14 mouse cellular contexts compared by ENCODE assay signal in the genomic region with DNA sequence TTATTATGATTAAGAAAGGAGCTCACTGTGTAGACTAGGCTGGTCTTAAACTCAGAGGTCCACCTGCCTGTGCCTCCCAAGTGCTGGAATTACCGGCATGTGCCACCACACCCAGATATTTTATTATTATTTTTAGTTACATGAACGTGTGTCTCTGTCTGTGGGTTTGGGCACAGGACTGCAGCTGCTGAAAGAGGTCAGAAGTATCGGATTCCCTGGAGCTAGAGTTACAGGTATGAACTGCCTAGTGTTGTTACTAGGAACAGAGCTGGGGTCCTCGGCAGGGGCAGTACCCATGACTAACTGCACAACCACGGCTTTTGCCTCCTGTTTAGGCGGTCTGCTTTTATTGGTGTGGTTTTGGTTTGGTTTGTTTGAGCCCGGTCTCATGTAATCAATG. TPM values are rescaled to one million over a fixed set of nuclear protein-coding genes. Genes with fewer than 3 reads are reported as not detected.
DNase-seq lines count a peak whose midpoint lies in the region; ATAC-seq and TF ChIP-seq lines count a peak whose summit lies in the region.
"Had no signal": no experiment of that assay in that cellular context is flagged by ENCODE, and none has a peak within 500 bp of the region (broad histone marks: within the 10 kb centered on the region; RNA-seq: fewer than 3 reads in every experiment).

No protein-coding gene starts in this region.

- no peak overlapping the region for H3K4me3 ChIP-seq in forebrain, embryonic 10.5 days
- H3K4me3 ChIP-seq in forebrain, postnatal 0 days (ENCODE audit: low read depth, low read length), result no peak overlapping the region
- no peak overlapping the region for H3K4me3 ChIP-seq in hindbrain, embryonic 10.5 days
- no peak overlapping the region for H3K4me3 ChIP-seq in hindbrain, postnatal 0 days (ENCODE audit: low read length)
- no peak overlapping the region for H3K4me3 ChIP-seq in midbrain, embryonic 10.5 days
- no peak overlapping the region for H3K4me3 ChIP-seq in midbrain, embryonic 14.5 days (replicated peaks; ENCODE audit: low read depth, low read length)
- H3K4me3 ChIP-seq in neural tube, embryonic 15.5 days (replicated peaks), result no peak overlapping the region
- H3K4me3 ChIP-seq: liver, embryonic 15.5 days had no signal

- H3K36me3 ChIP-seq in forebrain, embryonic 10.5 days (replicated peaks), result 0 out of 2 replicates have a peak, but pooled peaks cover 8% of the 10 kb centered on the region
- H3K36me3 ChIP-seq in forebrain, postnatal 0 days (ENCODE audit: insufficient read depth), result no peaks in the 10 kb centered on the region
- H3K36me3 ChIP-seq in hindbrain, embryonic 10.5 days, result no peaks in the 10 kb centered on the region
- H3K36me3 ChIP-seq in hindbrain, postnatal 0 days (ENCODE audit: insufficient read depth, low read length), result no peaks in the 10 kb centered on the region
- H3K36me3 ChIP-seq in midbrain, embryonic 10.5 days, result peaks cover 7% of the 10 kb centered on the region
- no peaks in the 10 kb centered on the region for H3K36me3 ChIP-seq in midbrain, embryonic 14.5 days (ENCODE audit: control insufficient read depth, insufficient read depth, low read length)
- no peaks in the 10 kb centered on the region for H3K36me3 ChIP-seq in neural tube, embryonic 15.5 days
- H3K36me3 ChIP-seq: liver, embryonic 15.5 days had no signal

- WGBS in forebrain, embryonic 10.5 days, result 45% methylated on average over 7 of the region's 7 CpGs
- WGBS in forebrain, postnatal 0 days, result 51% methylated on average over 7 of the region's 7 CpGs
- WGBS in hindbrain, embryonic 10.5 days, result 33% methylated on average over 7 of the region's 7 CpGs
- WGBS in hindbrain, postnatal 0 days, result 39% methylated on average over 7 of the region's 7 CpGs
- 51% methylated on average over 7 of the region's 7 CpGs for WGBS in midbrain, embryonic 10.5 days
- WGBS in midbrain, embryonic 14.5 days, result 31% methylated on average over 7 of the region's 7 CpGs
- 16% methylated on average over 7 of the region's 7 CpGs for WGBS in neural tube, embryonic 15.5 days

- no peaks in the 10 kb centered on the region for H3K9me3 ChIP-seq in forebrain, embryonic 10.5 days
- no peaks in the 10 kb centered on the region for H3K9me3 ChIP-seq in forebrain, postnatal 0 days (ENCODE audit: low read length)
- no peaks in the 10 kb centered on the region for H3K9me3 ChIP-seq in hindbrain, embryonic 10.5 days
- H3K9me3 ChIP-seq in hindbrain, postnatal 0 days (ENCODE audit: low read length), result no peaks in the 10 kb centered on the region
- H3K9me3 ChIP-seq in midbrain, embryonic 10.5 days (replicated peaks), result no peaks in the 10 kb centered on the region
- H3K9me3 ChIP-seq in midbrain, embryonic 14.5 days (ENCODE audit: control insufficient read depth, low read length), result no peaks in the 10 kb centered on the region
- no peaks in the 10 kb centered on the region for H3K9me3 ChIP-seq in neural tube, embryonic 15.5 days (replicated peaks)
- H3K9me3 ChIP-seq: G1E; liver, embryonic 15.5 days had no signal

- no peak overlapping the region for H3K9ac ChIP-seq in forebrain, postnatal 0 days
- no peak overlapping the region for H3K9ac ChIP-seq in hindbrain, postnatal 0 days (replicated peaks; ENCODE audit: low read length)
- H3K9ac ChIP-seq in midbrain, embryonic 14.5 days (replicated peaks; ENCODE audit: low read length), result no peak overlapping the region
- H3K9ac ChIP-seq in neural tube, embryonic 15.5 days (replicated peaks), result no peak overlapping the region
- H3K9ac ChIP-seq: liver, embryonic 15.5 days had no signal

- H3K4me1 ChIP-seq in forebrain, embryonic 10.5 days, result peaks cover 20% of the 10 kb centered on the region
- H3K4me1 ChIP-seq in forebrain, postnatal 0 days (ENCODE audit: insufficient read depth), result no peaks in the 10 kb centered on the region
- H3K4me1 ChIP-seq in hindbrain, embryonic 10.5 days (replicated peaks), result peaks cover 38% of the 10 kb centered on the region
- H3K4me1 ChIP-seq in hindbrain, postnatal 0 days (ENCODE audit: insufficient read depth, low read length), result no peaks in the 10 kb centered on the region
- H3K4me1 ChIP-seq in midbrain, embryonic 10.5 days, result peaks cover 23% of the 10 kb centered on the region
- peaks cover 10% of the 10 kb centered on the region for H3K4me1 ChIP-seq in midbrain, embryonic 14.5 days (ENCODE audit: control insufficient read depth, insufficient read depth, low read length)
- H3K4me1 ChIP-seq in neural tube, embryonic 15.5 days, result peaks cover 35% of the 10 kb centered on the region

- H3K4me2 ChIP-seq in forebrain, postnatal 0 days (ENCODE audit: low read depth), result no peak overlapping the region
- H3K4me2 ChIP-seq in hindbrain, postnatal 0 days (ENCODE audit: low read depth, low read length), result no peak overlapping the region
- H3K4me2 ChIP-seq in midbrain, embryonic 14.5 days (ENCODE audit: low read length), result no peak overlapping the region
- H3K4me2 ChIP-seq in neural tube, embryonic 15.5 days, result 0 out of 2 replicates have a peak overlapping the region, but pooled peaks have one; percentile 7
- H3K4me2 ChIP-seq: liver, embryonic 15.5 days had no signal

- no peaks in the 10 kb centered on the region for H3K27me3 ChIP-seq in forebrain, embryonic 10.5 days (ENCODE audit: poor library complexity, severe bottlenecking)
- H3K27me3 ChIP-seq in forebrain, postnatal 0 days (ENCODE audit: insufficient read depth, low read length), result no peaks in the 10 kb centered on the region
- no peaks in the 10 kb centered on the region for H3K27me3 ChIP-seq in hindbrain, embryonic 10.5 days (ENCODE audit: insufficient read depth, poor library complexity, severe bottlenecking)
- H3K27me3 ChIP-seq in hindbrain, postnatal 0 days (ENCODE audit: insufficient read depth, low read length), result no peaks in the 10 kb centered on the region
- H3K27me3 ChIP-seq in midbrain, embryonic 10.5 days (ENCODE audit: low read depth, poor library complexity, severe bottlenecking), result no peaks in the 10 kb centered on the region
- H3K27me3 ChIP-seq in midbrain, embryonic 14.5 days (ENCODE audit: control insufficient read depth, insufficient read depth, low read length), result no peaks in the 10 kb centered on the region
- no peaks in the 10 kb centered on the region for H3K27me3 ChIP-seq in neural tube, embryonic 15.5 days (replicated peaks)
- H3K27me3 ChIP-seq: liver, embryonic 15.5 days had no signal

- H3K27ac ChIP-seq in forebrain, embryonic 10.5 days, result peak overlapping the region; percentile 65; the same call in 1 of the 2 replicates
- H3K27ac ChIP-seq in forebrain, postnatal 0 days (ENCODE audit: low read depth, low read length), result no peak overlapping the region
- peak overlapping the region; percentile 36; the same call in 1 of the 2 replicates for H3K27ac ChIP-seq in hindbrain, embryonic 10.5 days
- H3K27ac ChIP-seq in hindbrain, postnatal 0 days, result no peak overlapping the region
- peak overlapping the region; percentile 69; the same call in 1 of the 2 replicates for H3K27ac ChIP-seq in midbrain, embryonic 10.5 days (replicated peaks)
- H3K27ac ChIP-seq in midbrain, embryonic 14.5 days (replicated peaks; ENCODE audit: low read depth, low read length), result no peak overlapping the region
- no peak overlapping the region for H3K27ac ChIP-seq in neural tube, embryonic 15.5 days (replicated peaks)
- H3K27ac ChIP-seq: liver, embryonic 15.5 days had no signal

- no peak for ATAC-seq in forebrain, postnatal 0 days
- ATAC-seq in hindbrain, postnatal 0 days, result no peak
- ATAC-seq in midbrain, embryonic 14.5 days (ENCODE audit: low FRiP score, low TSS enrichment), result no peak
- no peak for ATAC-seq in neural tube, embryonic 15.5 days (ENCODE audit: low FRiP score)

- TF ChIP-seq CTCF in forebrain, postnatal 0 days (IDR thresholded peaks at IDR 0.05; ENCODE audit: low read depth), result no peak
- no peak for TF ChIP-seq CTCF in hindbrain, postnatal 0 days (IDR thresholded peaks at IDR 0.05; ENCODE audit: low read depth)

- DNase-seq in forebrain, embryonic 10.5 days (ENCODE audit: extremely low spot score, low spot score), result no peak
- no peak for DNase-seq in forebrain, postnatal 0 days
- DNase-seq in hindbrain, embryonic 10.5 days (ENCODE audit: low spot score), result no peak
- no peak for DNase-seq in hindbrain, postnatal 0 days (ENCODE audit: low spot score)
- no peak for DNase-seq in midbrain, embryonic 10.5 days (ENCODE audit: low spot score)
- DNase-seq in midbrain, embryonic 14.5 days, result no peak
- DNase-seq in lung, postnatal 36 days, result no peak
- DNase-seq: cerebellum, adult 11-12 months; kidney, postnatal 36 days had no signal

RNA-seq across cellular contexts. Expression of gene Srsf3, which starts 23.8 kb away (rescaled TPM):
- polyA plus RNA-seq in forebrain, embryonic 10.5 days (2016; fragmentation: Nextera tagmentation; extraction: Ambion mirVana), result 884 TPM in 2 replicates
- 263 and 287 TPM in 2 replicates for total RNA-seq in forebrain, postnatal 0 days (2014; rRNA removed)
- 367 and 416 TPM in 2 replicates for polyA plus RNA-seq in forebrain, postnatal 0 days (2015; fragmentation: Nextera tagmentation; extraction: Ambion mirVana)
- 723 and 795 TPM in 2 replicates for polyA plus RNA-seq in hindbrain, embryonic 10.5 days (2016; fragmentation: Nextera tagmentation; extraction: Ambion mirVana)
- total RNA-seq in hindbrain, postnatal 0 days (2014; rRNA removed), result 139 and 147 TPM in 2 replicates
- 298 and 315 TPM in 2 replicates for polyA plus RNA-seq in hindbrain, postnatal 0 days (2015; fragmentation: Nextera tagmentation; extraction: Ambion mirVana)
- 789 and 839 TPM in 2 replicates for polyA plus RNA-seq in midbrain, embryonic 10.5 days (2016; fragmentation: Nextera tagmentation; extraction: Ambion mirVana)
- 486 and 559 TPM in 2 replicates for polyA plus RNA-seq in midbrain, embryonic 14.5 days (2014; fragmentation: Nextera tagmentation; extraction: Ambion mirVana)
- polyA plus RNA-seq in neural tube, embryonic 15.5 days (2015; fragmentation: Nextera tagmentation; extraction: Ambion mirVana), result 403 and 429 TPM in 2 replicates

RNA-seq across cellular contexts. Expression of gene Cdkn1a, which starts 34.6 kb away (rescaled TPM):
- 14.0 and 16.8 TPM in 2 replicates for polyA plus RNA-seq in forebrain, embryonic 10.5 days (2016; fragmentation: Nextera tagmentation; extraction: Ambion mirVana)
- total RNA-seq in forebrain, postnatal 0 days (2014; rRNA removed), result 15.3 and 20.0 TPM in 2 replicates
- 94.3 and 121 TPM in 2 replicates for polyA plus RNA-seq in forebrain, postnatal 0 days (2015; fragmentation: Nextera tagmentation; extraction: Ambion mirVana)
- polyA plus RNA-seq in hindbrain, embryonic 10.5 days (2016; fragmentation: Nextera tagmentation; extraction: Ambion mirVana), result 29.9 and 36.0 TPM in 2 replicates
- total RNA-seq in hindbrain, postnatal 0 days (2014; rRNA removed), result 48.9 and 50.0 TPM in 2 replicates
- polyA plus RNA-seq in hindbrain, postnatal 0 days (2015; fragmentation: Nextera tagmentation; extraction: Ambion mirVana), result 242 and 257 TPM in 2 replicates
- polyA plus RNA-seq in midbrain, embryonic 10.5 days (2016; fragmentation: Nextera tagmentation; extraction: Ambion mirVana), result 19.1 and 24.8 TPM in 2 replicates
- polyA plus RNA-seq in midbrain, embryonic 14.5 days (2014; fragmentation: Nextera tagmentation; extraction: Ambion mirVana), result 80.8 and 109 TPM in 2 replicates
- polyA plus RNA-seq in neural tube, embryonic 15.5 days (2015; fragmentation: Nextera tagmentation; extraction: Ambion mirVana), result 99.0 and 99.7 TPM in 2 replicates

RNA-seq across cellular contexts. Expression of gene Stk38, which starts 48.4 kb away (rescaled TPM):
- 117 and 119 TPM in 2 replicates for polyA plus RNA-seq in forebrain, embryonic 10.5 days (2016; fragmentation: Nextera tagmentation; extraction: Ambion mirVana)
- total RNA-seq in forebrain, postnatal 0 days (2014; rRNA removed), result 49.0 and 58.8 TPM in 2 replicates
- polyA plus RNA-seq in forebrain, postnatal 0 days (2015; fragmentation: Nextera tagmentation; extraction: Ambion mirVana), result 32.8 and 43.7 TPM in 2 replicates
- polyA plus RNA-seq in hindbrain, embryonic 10.5 days (2016; fragmentation: Nextera tagmentation; extraction: Ambion mirVana), result 131 and 133 TPM in 2 replicates
- total RNA-seq in hindbrain, postnatal 0 days (2014; rRNA removed), result 56.2 and 58.7 TPM in 2 replicates
- polyA plus RNA-seq in hindbrain, postnatal 0 days (2015; fragmentation: Nextera tagmentation; extraction: Ambion mirVana), result 52.7 and 60.8 TPM in 2 replicates
- polyA plus RNA-seq in midbrain, embryonic 10.5 days (2016; fragmentation: Nextera tagmentation; extraction: Ambion mirVana), result 115 and 130 TPM in 2 replicates
- polyA plus RNA-seq in midbrain, embryonic 14.5 days (2014; fragmentation: Nextera tagmentation; extraction: Ambion mirVana), result 74.8 and 102 TPM in 2 replicates
- 81.2 and 82.1 TPM in 2 replicates for polyA plus RNA-seq in neural tube, embryonic 15.5 days (2015; fragmentation: Nextera tagmentation; extraction: Ambion mirVana)

RNA-seq across cellular contexts. Expression of gene Rab44, which starts 57.7 kb away (rescaled TPM):
- polyA plus RNA-seq in forebrain, embryonic 10.5 days (2016; fragmentation: Nextera tagmentation; extraction: Ambion mirVana), result 0.20 and 0.25 TPM in 2 replicates
- total RNA-seq in forebrain, postnatal 0 days (2014; rRNA removed), result not detected in 2 replicates
- 0.13 TPM in 1 of 2 replicates, not detected in the other for polyA plus RNA-seq in forebrain, postnatal 0 days (2015; fragmentation: Nextera tagmentation; extraction: Ambion mirVana)
- 0.04 TPM in 1 of 2 replicates, not detected in the other for polyA plus RNA-seq in hindbrain, embryonic 10.5 days (2016; fragmentation: Nextera tagmentation; extraction: Ambion mirVana)
- 1.2 TPM in 2 replicates for total RNA-seq in hindbrain, postnatal 0 days (2014; rRNA removed)
- polyA plus RNA-seq in hindbrain, postnatal 0 days (2015; fragmentation: Nextera tagmentation; extraction: Ambion mirVana), result 0.05 and 0.20 TPM in 2 replicates
- polyA plus RNA-seq in midbrain, embryonic 10.5 days (2016; fragmentation: Nextera tagmentation; extraction: Ambion mirVana), result 0.06 and 0.47 TPM in 2 replicates
- polyA plus RNA-seq in midbrain, embryonic 14.5 days (2014; fragmentation: Nextera tagmentation; extraction: Ambion mirVana), result 0.20 TPM in 1 of 2 replicates, not detected in the other
- polyA plus RNA-seq in neural tube, embryonic 15.5 days (2015; fragmentation: Nextera tagmentation; extraction: Ambion mirVana), result 0.15 and 3.7 TPM in 2 replicates
- total RNA-seq: left cerebral cortex, adult 18-20 months had no signal
- polyA plus RNA-seq: forebrain, embryonic 14.5 days had no signal

Comparison
In these comparisons a context has a peak if more than half of its experiments do, and no peak if none do; other contexts are left out.
1. H3K27ac ChIP-seq: peak in forebrain, embryonic 10.5 days (single experiment), hindbrain, embryonic 10.5 days (single experiment) and midbrain, embryonic 10.5 days (single experiment); none in forebrain, postnatal 0 days (single experiment), hindbrain, postnatal 0 days (single experiment), midbrain, embryonic 14.5 days (single experiment) and neural tube, embryonic 15.5 days (single experiment).